ENCODE assay signal across 31 mouse cellular contexts in the genomic region with DNA sequence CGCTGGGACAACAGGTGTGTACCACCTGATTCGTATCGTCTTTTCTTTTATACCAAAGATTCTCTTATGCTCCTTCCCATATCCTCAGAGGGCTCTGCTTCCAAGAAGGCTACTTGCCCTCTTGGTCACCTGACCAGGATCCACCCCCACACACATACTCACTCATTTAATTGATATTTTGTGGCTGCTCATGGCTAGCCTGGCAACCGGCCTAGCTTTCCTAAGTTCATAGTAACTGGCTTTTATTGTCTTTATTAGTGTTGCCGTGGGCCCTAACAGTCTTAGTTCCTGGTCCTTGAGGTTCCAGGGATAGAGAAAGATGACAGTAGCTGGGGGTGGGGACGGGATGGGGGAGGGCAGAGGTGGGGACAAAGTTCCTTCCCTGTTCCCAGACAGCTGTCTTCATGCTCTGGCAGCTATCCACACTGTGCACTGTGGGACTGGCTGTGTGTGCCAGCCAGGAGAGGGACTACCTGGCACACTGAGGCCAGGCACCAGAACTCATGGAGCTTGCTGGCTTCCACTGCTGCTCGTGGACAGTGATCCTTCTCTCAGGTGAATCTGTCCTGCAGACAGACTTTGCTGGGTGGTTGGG. TPM values are rescaled to one million over a fixed set of nuclear protein-coding genes. Genes with fewer than 3 reads are reported as not detected.
DNase-seq lines count a peak whose midpoint lies in the region; ATAC-seq and TF ChIP-seq lines count a peak whose summit lies in the region.
"Had no signal": no experiment of that assay in that cellular context is flagged by ENCODE, and none has a peak within 500 bp of the region (broad histone marks: within the 10 kb centered on the region; RNA-seq: fewer than 3 reads in every experiment).

A gene (plus strand): TSS at position 428 of the 595 bp plus-strand sequence.

- H3K4me3 ChIP-seq in heart, embryonic 12.5 days = no peak within 1 kb of the TSS
- no peak within 1 kb of the TSS for H3K4me3 ChIP-seq in intestine, embryonic 15.5 days (replicated peaks)
- peak within 1 kb of the TSS; percentile 63 for H3K4me3 ChIP-seq in small intestine, adult 2 months (ENCODE audit: low read depth, low read length)
- H3K4me3 ChIP-seq: forebrain, embryonic 12.5 days; heart, embryonic 10.5 days; hindbrain, embryonic 12.5 days; limb, embryonic 12.5 days; liver, embryonic 12.5 days; megakaryocyte, embryonic 14.5 days; midbrain, embryonic 12.5 days; myocyte; neural tube, embryonic 12.5 days had no signal

- TF ChIP-seq POLR2A in small intestine, adult 2 months (IDR thresholded peaks at IDR 0.05; ENCODE audit: low read depth, low read length) = peak; percentile 86; the same call in 1 of the 2 replicates

- peak; percentile 63 for DNase-seq in heart, adult 11 months
- peak; percentile 49 for DNase-seq in kidney, adult 9 months
- DNase-seq in kidney, postnatal 14 days = no peak
- no peak for DNase-seq in ovary, postnatal 10 days (ENCODE audit: low spot score)
- DNase-seq: adrenal gland, adult 8-10 months; cerebellum, adult 2 months; cerebellum, postnatal 14 days; gastrocnemius, postnatal 14 days; heart, postnatal 36 days; liver, postnatal 0 days; lung, postnatal 4 days; thymus, postnatal 14 days had no signal

- no peaks in the 10 kb centered on the region for H3K36me3 ChIP-seq in heart, embryonic 12.5 days
- no peaks in the 10 kb centered on the region for H3K36me3 ChIP-seq in intestine, embryonic 15.5 days
- H3K36me3 ChIP-seq in small intestine, adult 2 months (ENCODE audit: control insufficient read depth, insufficient read depth, low read length) = peaks cover 8% of the 10 kb centered on the region
- H3K36me3 ChIP-seq: forebrain, embryonic 12.5 days; heart, embryonic 10.5 days; hindbrain, embryonic 12.5 days; limb, embryonic 12.5 days; liver, embryonic 12.5 days; midbrain, embryonic 12.5 days; neural tube, embryonic 12.5 days had no signal

- H3K9me3 ChIP-seq in heart, embryonic 12.5 days (replicated peaks) = peaks cover 17% of the 10 kb centered on the region
- no peaks in the 10 kb centered on the region for H3K9me3 ChIP-seq in intestine, embryonic 15.5 days

- no peak for ATAC-seq in heart, embryonic 12.5 days (ENCODE audit: insufficient number of reproducible peaks, low FRiP score)
- peak; percentile 82 for ATAC-seq in intestine, embryonic 15.5 days
- ATAC-seq: liver, embryonic 12.5 days; liver, postnatal 0 days had no signal

- no peaks in the 10 kb centered on the region for H3K4me1 ChIP-seq in heart, embryonic 12.5 days (replicated peaks)
- no peaks in the 10 kb centered on the region for H3K4me1 ChIP-seq in intestine, embryonic 15.5 days (replicated peaks)
- peaks cover 28% of the 10 kb centered on the region for H3K4me1 ChIP-seq in small intestine, adult 2 months (ENCODE audit: control insufficient read depth, insufficient read depth, insufficient read length, low read length)
- H3K4me1 ChIP-seq: forebrain, embryonic 12.5 days; heart, embryonic 10.5 days; hindbrain, embryonic 12.5 days; limb, embryonic 12.5 days; liver, embryonic 12.5 days; megakaryocyte, embryonic 14.5 days; midbrain, embryonic 12.5 days; neural tube, embryonic 12.5 days had no signal

- no peak for TF ChIP-seq CTCF in small intestine, adult 2 months (IDR thresholded peaks at IDR 0.05; ENCODE audit: extremely low read depth, insufficient read length, insufficient replicate concordance, low read depth, low read length)

- H3K27ac ChIP-seq in heart, embryonic 12.5 days (ENCODE audit: poor library complexity, severe bottlenecking) = no peak within 1 kb of the TSS
- no peak within 1 kb of the TSS for H3K27ac ChIP-seq in intestine, embryonic 15.5 days
- H3K27ac ChIP-seq in small intestine, adult 2 months (ENCODE audit: insufficient read depth, low read depth, low read length) = peak within 1 kb of the TSS; percentile 92
- H3K27ac ChIP-seq: forebrain, embryonic 12.5 days; heart, embryonic 10.5 days; hindbrain, embryonic 12.5 days; limb, embryonic 12.5 days; liver, embryonic 12.5 days; midbrain, embryonic 12.5 days; neural tube, embryonic 12.5 days had no signal

- 75% methylated on average over 7 of the region's 7 CpGs for WGBS in heart, embryonic 12.5 days
- 70% methylated on average over 7 of the region's 7 CpGs for WGBS in intestine, embryonic 15.5 days
- 37% methylated on average over 7 of the region's 7 CpGs for WGBS in small intestine, adult 2 months

- no peak within 1 kb of the TSS for H3K4me2 ChIP-seq in heart, embryonic 12.5 days
- H3K4me2 ChIP-seq in intestine, embryonic 15.5 days (replicated peaks) = no peak within 1 kb of the TSS
- H3K4me2 ChIP-seq: forebrain, embryonic 12.5 days; hindbrain, embryonic 12.5 days; limb, embryonic 12.5 days; liver, embryonic 12.5 days; midbrain, embryonic 12.5 days; neural tube, embryonic 12.5 days had no signal

- H3K27me3 ChIP-seq in heart, embryonic 12.5 days (replicated peaks) = no peaks in the 10 kb centered on the region
- H3K27me3 ChIP-seq in intestine, embryonic 15.5 days (replicated peaks) = no peaks in the 10 kb centered on the region
- H3K27me3 ChIP-seq in small intestine, adult 2 months (ENCODE audit: control insufficient read depth, insufficient read depth, low read length) = no peaks in the 10 kb centered on the region
- H3K27me3 ChIP-seq: forebrain, embryonic 12.5 days; hindbrain, embryonic 12.5 days; limb, embryonic 12.5 days; liver, embryonic 12.5 days; midbrain, embryonic 12.5 days; neural tube, embryonic 12.5 days had no signal

- H3K9ac ChIP-seq in heart, embryonic 12.5 days = no peak within 1 kb of the TSS
- no peak within 1 kb of the TSS for H3K9ac ChIP-seq in intestine, embryonic 15.5 days
- H3K9ac ChIP-seq: forebrain, embryonic 12.5 days; hindbrain, embryonic 12.5 days; limb, embryonic 12.5 days; liver, embryonic 12.5 days; liver, postnatal 0 days; midbrain, embryonic 12.5 days; neural tube, embryonic 12.5 days had no signal

RNA-seq across cellular contexts. Expression of the gene that starts here (rescaled TPM):
- polyA plus RNA-seq in heart, embryonic 12.5 days (2016; fragmentation: Nextera tagmentation; extraction: Ambion mirVana) = 0.42 TPM in 1 of 2 replicates, not detected in the other
- 1.5 and 1.7 TPM in 2 replicates for polyA plus RNA-seq in intestine, embryonic 15.5 days (2015; fragmentation: Nextera tagmentation; extraction: Ambion mirVana)
- polyA plus RNA-seq in small intestine, adult 2 months (2012; rRNA removed) = 48.9 and 179 TPM in 2 replicates
- polyA plus RNA-seq: C2C12; cerebellum, adult 2 months; cortical plate, adult 2 months; embryonic facial prominence, embryonic 14.5 days; forebrain, embryonic 12.5 days; heart, embryonic 10.5 days; hindbrain, embryonic 12.5 days; limb, embryonic 12.5 days; liver, embryonic 12.5 days; liver, postnatal 0 days; lung, embryonic 16.5 days; midbrain, embryonic 12.5 days; midbrain, postnatal 0 days; myocyte; neural tube, embryonic 12.5 days; stomach, embryonic 14.5 days; urinary bladder, adult 2 months had no signal

Comparison
In these comparisons a context has a peak if more than half of its experiments do, and no peak if none do; other contexts are left out.
1. RNA of the gene that starts here (polyA plus RNA-seq): 48.9 to 179 TPM in small intestine, adult 2 months; 1.5 to 1.7 TPM in intestine, embryonic 15.5 days and 0.42 TPM in heart, embryonic 12.5 days; every median in the first group is over 10 times any median in the second.
2. DNase-seq: peak in heart, adult 11 months (single experiment) and kidney, adult 9 months (single experiment); none in kidney, postnatal 14 days (single experiment) and ovary, postnatal 10 days (single experiment).